Mouse (Mus musculus) heart, adult 2 months (tissue): ENCODE measurements around the gene Lmf2.

Experiments
- CTCF ChIP-seq: fragments of 200-600 bp; IDR thresholded peaks from 2 replicates; pipeline ENCODE4 v1.8.1; 2022; ENCODE audit warnings: antibody characterized with exemption, mild to moderate bottlenecking, moderate library complexity
- EP300 ChIP-seq: fragments of 200-500 bp; IDR thresholded peaks from 2 replicates; pipeline ENCODE4 v1.6.1; 2011; ENCODE audit warnings: low read depth, low read length, control low read depth; ENCODE audit not compliant: insufficient read depth
- POLR2A ChIP-seq: fragments of 200-500 bp; IDR thresholded peaks from 2 replicates; pipeline ENCODE4 v1.6.1; 2011; ENCODE audit warnings: mild to moderate bottlenecking, low read depth, low read length, control low read depth; ENCODE audit not compliant: insufficient read depth

- TF ChIP-seq POLR2A (no peak), CTCF (no peak), EP300 (no peak)
Observed at GRCm38 (mm10) chr15:89314107-89314506, 41.4 kb downstream of the Lmf2 start.
